Mouse (Mus musculus) kidney, adult 9 months (tissue): ENCODE data around the gene Sh2b1.
A peak's percentile ranks its signal among the peaks of the same experiment; 100 is the strongest.

ENCODE experiments used
- DNase-seq: peaks from one replicate; pipeline ENCODE4 v3.0.0; 2022

The Sh2b1 gene

GRCm38 (mm10) chr7:126473470-126474086 is 1.6 kb downstream of the Sh2b1 start:
- no peak for DNase-seq

GRCm38 (mm10) chr7:126472713-126473112 is 2.5 kb downstream of the Sh2b1 start:
- DNase-seq = no peak

- no peak for DNase-seq
Measured at GRCm38 (mm10) chr7:126472306-126472705, 2.9 kb downstream of the Sh2b1 start.

- no peak for DNase-seq
Measured at GRCm38 (mm10) chr7:126471853-126472252, 3.4 kb downstream of the Sh2b1 start.

GRCm38 (mm10) chr7:126471361-126471760 is 3.9 kb downstream of the Sh2b1 start:
- DNase-seq = no peak

- DNase-seq = no peak
Measured at GRCm38 (mm10) chr7:126470077-126470476, 5.1 kb downstream of the Sh2b1 start.

- no peak for DNase-seq
Measured at GRCm38 (mm10) chr7:126467834-126468627, 7.2 kb downstream of the Sh2b1 start.

GRCm38 (mm10) chr7:126467271-126467670 is 8.0 kb downstream of the Sh2b1 start:
- peak; percentile 49 for DNase-seq

GRCm38 (mm10) chr7:126466707-126467106 is 8.5 kb downstream of the Sh2b1 start:
- no peak for DNase-seq

- no peak for DNase-seq
Measured at GRCm38 (mm10) chr7:126466116-126466515, 9.1 kb downstream of the Sh2b1 start.

GRCm38 (mm10) chr7:126465246-126466030 is 9.8 kb downstream of the Sh2b1 start:
- no peak for DNase-seq

GRCm38 (mm10) chr7:126464836-126465235 is 10.4 kb downstream of the Sh2b1 start:
- no peak for DNase-seq

GRCm38 (mm10) chr7:126464121-126464520 is 11.1 kb downstream of the Sh2b1 start:
- DNase-seq = no peak

- DNase-seq = no peak
Measured at GRCm38 (mm10) chr7:126463547-126463946, 11.7 kb downstream of the Sh2b1 start.

GRCm38 (mm10) chr7:126463004-126463403 is 12.2 kb downstream of the Sh2b1 start, which contains the start of gene Atp2a1:
TSS of gene Atp2a1 (minus strand) at chr7:126463108.
- no peak for DNase-seq

GRCm38 (mm10) chr7:126461626-126462025 is 13.6 kb downstream of the Sh2b1 start:
- DNase-seq = no peak

- DNase-seq = no peak
Measured at GRCm38 (mm10) chr7:126460623-126461399, 14.4 kb downstream of the Sh2b1 start.

GRCm38 (mm10) chr7:126458844-126459618 is 16.2 kb downstream of the Sh2b1 start:
- no peak for DNase-seq

GRCm38 (mm10) chr7:126458225-126458624 is 17.0 kb downstream of the Sh2b1 start:
- DNase-seq = no peak

- DNase-seq = no peak
Measured at GRCm38 (mm10) chr7:126456382-126457266, 18.6 kb downstream of the Sh2b1 start.

GRCm38 (mm10) chr7:126455242-126455641 is 20.0 kb downstream of the Sh2b1 start:
- no peak for DNase-seq
